Mouse (Mus musculus): Measurements from ENCODE around the gene AC109138.7.

- no peak for TF ChIP-seq CTCF (IDR thresholded peaks at IDR 0.05; ENCODE audit: extremely low read depth, insufficient read depth, low read length)
- no peak for TF ChIP-seq POLR2A (IDR thresholded peaks at IDR 0.05; ENCODE audit: extremely low read depth, insufficient read depth, low read length)
Observed at GRCm38 (mm10) chr19:4190831-4191334, 23.3 kb upstream of the AC109138.7 start, which contains the start of gene Tbc1d10c.

All from cortical plate, adult 2 months (tissue).